Mouse (Mus musculus): ENCODE results near the gene Rbms1.

- TF ChIP-seq CTCF (IDR thresholded peaks at IDR 0.05 in 2 of 3, conservative IDR thresholded peaks at IDR 0.05 in 1 of 3; ENCODE audit: control insufficient read depth in 1 of 3, insufficient read depth in 1 of 3, low read depth in 2 of 3, low read length in 3 of 3, poor library complexity in 1 of 3, severe bottlenecking in 1 of 3) (no peak), USF2 (IDR thresholded peaks at IDR 0.05; ENCODE audit: borderline replicate concordance in 1 of 2, insufficient read depth in 1 of 2, low read depth in 1 of 2, low read length in 2 of 2) (no peak), TAL1 (IDR thresholded peaks at IDR 0.05; ENCODE audit: low read length) (no peak), GATA1 (IDR thresholded peaks at IDR 0.05; ENCODE audit: low read depth, low read length) (no peak), POLR2AphosphoS5 (IDR thresholded peaks at IDR 0.05; ENCODE audit: borderline replicate concordance, low read depth, low read length) (no peak), SMC3 (IDR thresholded peaks at IDR 0.05; ENCODE audit: low read depth, low read length) (no peak), USF1 (IDR thresholded peaks at IDR 0.05; ENCODE audit: low read depth, low read length) (no peak), E2F4 (IDR thresholded peaks at IDR 0.05; ENCODE audit: borderline replicate concordance, low read depth, low read length) (no peak), POLR2A (IDR thresholded peaks at IDR 0.05; ENCODE audit: control insufficient read depth in 1 of 2, insufficient read depth in 1 of 2, low read depth in 1 of 2, low read length in 2 of 2, poor library complexity in 1 of 2) (no peak)
Observed at GRCm38 (mm10) chr2:60804763-60805162, 158.2 kb downstream of the Rbms1 start.
